Mouse (Mus musculus) bone marrow, adult 2 months (tissue): ENCODE results near the gene Dnaic1. TPM values are rescaled to one million over a fixed set of nuclear protein-coding genes. Genes with fewer than 3 reads are reported as not detected.

Experiments used
- H3K27ac ChIP-seq: fragments of 200-500 bp; 2 replicates; pipeline ENCODE4 v1.5.1; 2012; ENCODE audit warnings: low read depth, mild to moderate bottlenecking, control low read depth, inconsistent platforms, low read length; ENCODE audit not compliant: control insufficient read depth, poor library complexity, insufficient read depth
- H3K4me1 ChIP-seq: fragments of 200-500 bp; 2 replicates; pipeline ENCODE4 v1.6.1; 2011; ENCODE audit warnings: low read length; ENCODE audit not compliant: control insufficient read depth, insufficient read depth
- H3K4me3 ChIP-seq: fragments of 200-500 bp; replicated peaks from 2 replicates; pipeline ENCODE3; 2011; ENCODE audit warnings: mild to moderate bottlenecking, low read depth, low read length, control low read depth; ENCODE audit not compliant: control insufficient read depth
- CTCF ChIP-seq: fragments of 200-500 bp; IDR thresholded peaks from 2 replicates; pipeline ENCODE4 v1.5.1; 2011; ENCODE audit warnings: low read length, control low read depth; ENCODE audit not compliant: control insufficient read depth, insufficient read depth
- POLR2A ChIP-seq: fragments of 200-500 bp; IDR thresholded peaks from 2 replicates; pipeline ENCODE4 v1.6.1; 2011; ENCODE audit warnings: low read depth, mild to moderate bottlenecking, control low read depth, low read length, borderline replicate concordance; ENCODE audit not compliant: control insufficient read depth
- WGBS: fragments of 180-500 bp; shearing (Covaris S2); methylation state at CpG from one replicate; pipeline ENCODE4 v1.1.7; 2018; 5-methylcytosine and 5-hydroxymethylcytosine counted together
- polyA plus RNA-seq: library from polyadenylated mRNA; stranded (reverse); fragments of >200 nt; gene quantifications from 2 replicates; pipeline ENCODE4 v1.2.4, GENCODE M21; 2011; ENCODE audit warnings: low replicate concordance; ENCODE audit not compliant: missing spikeins, insufficient read depth, insufficient read length

Gene Dnaic1
- polyA plus RNA-seq, 1 experiment = not detected

DNA sequence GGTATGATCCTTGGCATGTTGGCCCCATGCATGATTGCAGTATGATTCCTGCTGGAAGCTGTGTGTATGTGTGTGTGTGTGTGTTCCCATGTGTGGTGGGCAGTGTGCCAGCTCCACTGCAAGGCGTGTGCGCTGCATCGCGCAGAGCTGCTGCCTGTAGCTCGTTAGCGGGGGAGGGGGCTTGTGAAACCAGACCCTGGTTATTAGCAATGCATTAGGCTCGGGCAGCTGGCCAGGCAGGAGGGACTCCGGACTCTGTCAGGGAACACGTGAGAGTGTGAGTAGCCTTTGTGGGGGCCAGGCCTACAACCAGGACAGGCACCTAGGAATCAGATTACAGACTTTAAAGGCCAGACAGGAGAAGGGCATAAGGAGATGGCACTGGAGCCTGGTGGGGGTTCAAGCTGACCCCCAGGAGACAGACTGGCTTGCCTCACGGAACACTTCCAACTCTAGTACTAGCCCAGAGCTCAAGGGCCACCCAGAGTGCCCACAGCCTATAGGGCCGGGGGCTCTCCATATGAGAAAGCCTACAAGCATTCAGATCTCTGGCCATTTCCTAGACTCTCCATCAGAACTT, 91.4 kb downstream of the Dnaic1 start:
- Histone ChIP-seq H3K4me1 (no peaks in the 10 kb centered on the region; the same call in 1 of the 2 replicates), H3K27ac (no peak overlapping the region), H3K4me3 (no peak overlapping the region)
- TF ChIP-seq POLR2A = no peak
- TF ChIP-seq CTCF = no peak
- 75% methylated on average over 11 of the region's 11 CpGs for WGBS

DNA sequence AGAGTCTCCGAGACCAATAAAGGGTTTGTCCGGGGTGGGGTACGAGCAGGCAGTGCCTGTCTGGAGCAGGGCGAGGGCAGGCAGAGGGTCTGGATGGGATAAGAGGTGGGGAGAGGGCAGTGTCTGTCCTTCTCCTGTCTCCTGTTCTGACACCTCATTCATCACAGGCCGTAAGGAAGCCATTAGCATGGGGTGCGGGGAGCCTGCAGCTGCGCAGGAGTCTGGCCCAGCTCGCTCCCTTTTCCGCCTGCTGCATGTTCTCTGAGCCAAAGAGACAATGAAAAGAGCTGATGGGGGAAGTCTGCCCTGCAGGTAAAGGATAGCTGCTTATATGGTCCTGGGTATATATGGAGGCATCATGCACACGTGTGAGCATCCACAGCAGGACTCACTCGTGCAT, 93.1 kb downstream of the Dnaic1 start:
- Histone ChIP-seq H3K4me1 (no peaks in the 10 kb centered on the region; the same call in 1 of the 2 replicates), H3K4me3 (no peak overlapping the region), H3K27ac (no peak overlapping the region)
- WGBS = 65% methylated on average over 11 of the region's 11 CpGs
- TF ChIP-seq POLR2A = no peak
- no peak for TF ChIP-seq CTCF

DNA sequence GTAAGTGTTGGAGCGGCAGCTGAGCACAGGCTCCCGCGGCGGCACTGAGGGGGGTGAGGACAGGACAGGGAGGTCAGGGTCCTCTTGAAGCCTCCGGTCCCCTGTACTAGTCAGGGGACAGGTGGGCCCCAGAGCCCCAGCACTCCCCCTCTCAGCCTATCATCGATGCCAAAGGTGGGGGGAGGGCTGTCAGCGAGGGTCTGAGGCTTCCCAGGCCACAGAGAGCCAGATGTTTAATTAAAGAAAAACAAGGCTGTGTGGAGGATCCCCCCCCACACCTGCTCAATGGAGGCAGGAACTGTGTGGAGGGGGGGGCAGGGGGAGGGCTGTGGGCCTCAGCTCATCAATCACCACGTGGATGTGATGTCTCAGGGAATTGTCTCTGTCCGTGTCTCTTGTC, 94.0 kb downstream of the Dnaic1 start:
- WGBS = 54% methylated on average over 9 of the region's 9 CpGs
- no peak overlapping the region for H3K4me3 ChIP-seq
- TF ChIP-seq POLR2A (no peak), CTCF (no peak)

DNA sequence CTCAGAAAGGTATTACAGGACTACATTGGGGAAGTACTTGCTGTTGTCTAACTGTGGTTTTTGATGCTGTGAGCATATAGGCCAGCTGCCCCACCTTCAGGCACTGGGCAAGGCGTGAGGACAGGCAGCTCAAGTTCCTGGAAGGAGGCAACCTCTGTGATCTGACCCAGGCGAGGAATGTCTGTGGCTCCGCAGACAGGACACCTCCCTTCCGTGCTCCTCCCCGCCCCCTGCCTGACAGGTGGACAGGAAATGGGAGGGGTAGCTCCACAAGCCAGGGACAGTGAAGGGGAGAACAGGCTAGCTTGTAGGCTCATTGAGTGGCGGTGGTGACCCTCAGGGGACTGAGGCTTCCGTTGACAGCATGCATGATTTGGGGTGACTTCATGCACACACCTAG, 95.0 kb downstream of the Dnaic1 start:
- 26% methylated on average over 7 of the region's 7 CpGs for WGBS
- Histone ChIP-seq H3K4me1 (no peaks in the 10 kb centered on the region), H3K4me3 (no peak overlapping the region), H3K27ac (no peak overlapping the region)
- no peak for TF ChIP-seq POLR2A
- no peak for TF ChIP-seq CTCF

More for the DNA sequence above, 94.0 kb downstream of the Dnaic1 start:
- no peak overlapping the region for H3K27ac ChIP-seq
- H3K4me1 ChIP-seq = no peaks in the 10 kb centered on the region; the same call in 1 of the 2 replicates

DNA sequence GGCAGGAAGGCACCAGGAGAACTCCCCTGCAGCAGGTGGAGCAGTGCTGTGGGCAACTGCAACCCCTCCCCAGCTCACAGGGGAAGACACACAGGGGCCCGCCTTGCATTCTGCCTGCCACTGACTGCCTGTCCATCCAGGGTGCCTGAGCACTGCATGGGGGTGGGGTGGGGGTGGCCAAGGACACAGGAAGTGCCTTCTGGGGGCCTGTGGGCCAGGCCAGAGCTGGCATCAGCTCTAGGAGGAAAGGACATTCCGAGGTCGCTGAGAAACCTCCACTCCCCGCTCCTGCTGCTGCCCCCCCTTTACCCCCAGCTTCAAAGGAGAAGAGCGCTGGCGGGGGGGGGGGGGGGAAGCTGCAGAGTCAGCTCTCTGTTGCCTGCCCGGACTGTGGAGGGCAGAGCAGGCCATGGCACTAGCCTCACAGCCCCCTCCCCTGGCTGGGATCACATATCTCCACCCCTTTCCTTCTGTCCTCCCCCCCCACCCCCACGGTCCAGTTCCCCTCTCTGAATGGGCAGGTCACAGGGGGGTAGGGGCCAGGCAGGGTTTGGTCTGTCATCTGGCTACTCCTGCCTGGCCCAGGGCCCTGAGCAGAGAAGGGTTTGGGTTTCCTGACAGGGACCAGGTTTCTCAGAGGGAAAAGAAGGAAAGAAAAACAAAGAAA, 95.6 kb downstream of the Dnaic1 start:
- Histone ChIP-seq H3K4me1 (no peaks in the 10 kb centered on the region), H3K27ac (no peak overlapping the region), H3K4me3 (no peak overlapping the region)
- no peak for TF ChIP-seq CTCF
- WGBS = 7% methylated on average over 8 of the region's 8 CpGs

DNA sequence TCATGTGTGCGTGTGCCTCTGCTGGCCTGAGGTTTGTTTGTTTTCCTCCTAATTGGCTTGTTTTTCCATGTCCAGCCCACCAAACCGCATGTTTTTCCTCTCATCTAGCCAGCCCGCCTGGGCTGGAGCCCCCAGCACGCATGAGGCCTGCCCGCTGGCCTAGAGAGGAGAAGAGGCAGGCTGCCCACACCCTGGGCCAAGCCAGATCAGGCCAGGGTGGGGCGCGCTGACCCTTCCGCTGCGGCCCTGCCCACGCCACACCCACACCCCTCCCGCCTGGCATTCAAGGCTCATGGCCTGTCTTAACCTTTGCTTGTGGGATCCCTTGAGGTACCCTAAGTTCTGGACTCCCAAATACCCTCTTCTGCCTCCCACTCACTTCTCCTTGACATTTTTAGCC, 97.1 kb downstream of the Dnaic1 start:
- WGBS = 86% methylated on average over 11 of the region's 11 CpGs
- H3K4me3 ChIP-seq = no peak overlapping the region
- TF ChIP-seq CTCF = no peak
- no peak for TF ChIP-seq POLR2A

DNA sequence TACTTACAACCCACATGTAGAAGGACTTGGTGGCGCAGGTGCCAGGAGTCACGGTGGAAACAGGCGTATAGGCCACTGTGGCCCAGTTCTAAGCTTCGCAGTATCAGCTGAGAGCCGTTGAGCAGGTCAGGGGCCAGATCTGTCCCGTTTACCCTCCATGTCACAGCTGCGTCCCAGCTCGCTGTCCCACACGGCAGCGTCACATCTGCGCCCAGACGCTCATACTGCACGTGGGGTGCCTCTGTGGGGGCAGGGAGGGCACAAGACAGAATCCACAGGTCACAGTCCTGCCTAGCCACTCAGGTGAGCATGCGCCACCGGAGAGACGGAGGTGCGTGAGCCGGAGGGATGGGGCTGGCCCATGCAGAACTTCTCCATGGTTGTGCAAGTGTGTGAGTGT, 101.3 kb downstream of the Dnaic1 start:
- Histone ChIP-seq H3K4me1 (no peaks in the 10 kb centered on the region), H3K4me3 (no peak overlapping the region), H3K27ac (no peak overlapping the region)
- WGBS = 86% methylated on average over 18 of the region's 18 CpGs
- no peak for TF ChIP-seq POLR2A
- no peak for TF ChIP-seq CTCF

More for the DNA sequence above, 97.1 kb downstream of the Dnaic1 start:
- no peak overlapping the region for H3K27ac ChIP-seq
- H3K4me1 ChIP-seq = no peaks in the 10 kb centered on the region

DNA sequence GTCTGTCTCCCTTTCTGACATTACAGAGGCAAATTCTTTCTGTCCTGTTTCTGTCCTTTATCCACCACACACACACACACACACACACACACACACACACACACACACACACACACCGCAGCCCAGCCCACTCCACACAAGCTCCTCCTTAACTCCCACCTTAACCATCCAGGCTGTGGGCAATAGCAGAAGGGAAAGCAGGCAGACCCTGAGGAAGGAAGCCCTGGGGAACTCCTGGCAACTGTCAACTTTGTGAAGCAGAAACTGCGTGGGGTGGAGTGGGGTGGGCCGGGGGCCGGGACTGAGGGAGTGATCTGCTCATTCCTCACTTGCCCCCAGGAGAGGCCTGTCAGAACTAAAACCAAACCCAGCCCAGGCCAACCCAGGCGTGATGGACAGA, 101.9 kb downstream of the Dnaic1 start:
- TF ChIP-seq POLR2A = no peak
- no peak for TF ChIP-seq CTCF
- Histone ChIP-seq H3K4me1 (no peaks in the 10 kb centered on the region), H3K27ac (no peak overlapping the region), H3K4me3 (no peak overlapping the region)
- WGBS = 20% methylated on average over 5 of the region's 5 CpGs

DNA sequence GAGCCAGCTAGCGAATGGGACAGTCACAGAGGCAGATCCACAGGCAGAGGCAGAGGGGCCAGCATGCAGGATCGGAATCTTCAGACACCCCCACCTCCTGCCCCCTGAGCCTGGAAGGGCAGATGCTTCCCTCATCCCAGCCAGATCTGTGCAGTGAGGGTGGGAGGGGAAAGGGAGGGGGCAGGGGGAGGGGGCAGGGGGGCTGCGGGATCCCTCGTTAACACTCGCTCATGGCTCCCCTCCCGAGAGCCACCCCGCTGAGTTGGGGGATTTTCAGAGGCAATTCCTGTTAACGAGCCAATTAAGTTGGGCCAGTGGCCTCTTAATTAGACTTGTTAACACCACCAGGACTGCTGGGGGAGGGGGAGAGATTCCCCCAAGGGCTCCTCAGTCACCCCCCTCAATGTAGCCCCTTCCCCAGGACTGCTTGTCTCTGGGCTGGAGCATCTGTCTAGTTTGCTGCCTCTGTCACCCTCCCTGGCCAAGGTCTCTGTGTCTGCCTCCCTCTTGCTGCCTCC, 102.4 kb downstream of the Dnaic1 start:
- Histone ChIP-seq H3K4me1 (no peaks in the 10 kb centered on the region), H3K4me3 (no peak overlapping the region), H3K27ac (no peak overlapping the region)
- 50% methylated on average over 8 of the region's 8 CpGs for WGBS
- TF ChIP-seq CTCF = no peak
- TF ChIP-seq POLR2A = no peak
